Mouse (Mus musculus) lung, postnatal 0 days (tissue): Measurements from ENCODE around the gene Podxl2.

Experiments used
- CTCF ChIP-seq: IDR thresholded peaks from 2 replicates; pipeline ENCODE4 v1.5.1; 2016; ENCODE audit warnings: antibody characterized with exemption, mild to moderate bottlenecking
- EP300 ChIP-seq: IDR thresholded peaks from 2 replicates; pipeline ENCODE4 v1.6.1; 2016; ENCODE audit warnings: antibody characterized with exemption, mild to moderate bottlenecking, control low read depth

- TF ChIP-seq CTCF = no peak
- no peak for TF ChIP-seq EP300
These were observed 74.7 kb downstream of the Podxl2 start for GRCm38 (mm10) chr6:88800191-88800590.
